Mouse (Mus musculus) hindbrain, embryonic 12.5 days (tissue): ENCODE measurements at regions not wholly inside any gene's neighbourhood (a gene's known extent, or its start where the extent isn't known, plus 50 kb on each side); places are given as distances from the start of the nearest gene placed in this dataset.

ENCODE experiments used
- ATAC-seq: fragments of 200-750 bp; cut with Nextera tagmentation; 2 replicates; pipeline ENCODE4 v1.8.0; 2017; ENCODE audit warnings: moderate TSS enrichment; ENCODE audit not compliant: low FRiP score
- H3K27ac ChIP-seq: fragments of 300-500 bp; sonication (generic); 2 replicates; pipeline ENCODE4 v1.5.1; 2016; ENCODE audit warnings: mild to moderate bottlenecking
- H3K27me3 ChIP-seq: fragments of 300-500 bp; sonication (generic); 2 replicates; pipeline ENCODE4 v1.6.1; 2016; ENCODE audit warnings: mild to moderate bottlenecking
- H3K36me3 ChIP-seq: fragments of 300-500 bp; sonication (generic); 2 replicates; pipeline ENCODE4 v1.6.1; 2016; ENCODE audit warnings: mild to moderate bottlenecking
- H3K4me1 ChIP-seq: fragments of 300-500 bp; sonication (generic); 2 replicates; pipeline ENCODE4 v1.6.1; 2016
- H3K4me2 ChIP-seq: fragments of 300-500 bp; sonication (generic); replicated peaks from 2 replicates; pipeline ENCODE4 v1.6.1; 2016; ENCODE audit warnings: mild to moderate bottlenecking
- H3K4me3 ChIP-seq: fragments of 300-500 bp; sonication (generic); 2 replicates; pipeline ENCODE4 v1.5.1; 2016; ENCODE audit warnings: mild to moderate bottlenecking
- H3K9ac ChIP-seq: fragments of 300-500 bp; sonication (generic); 2 replicates; pipeline ENCODE4 v1.6.1; 2016; ENCODE audit warnings: mild to moderate bottlenecking, moderate library complexity
- H3K9me3 ChIP-seq: fragments of 300-500 bp; sonication (generic); replicated peaks from 2 replicates; pipeline ENCODE4 v1.6.1; 2016; ENCODE audit warnings: mild to moderate bottlenecking
- WGBS: fragments of 180-500 bp; shearing (Covaris S2); methylation state at CpG from one replicate; pipeline ENCODE4 v1.1.7; 2016; 5-methylcytosine and 5-hydroxymethylcytosine counted together

DNA sequence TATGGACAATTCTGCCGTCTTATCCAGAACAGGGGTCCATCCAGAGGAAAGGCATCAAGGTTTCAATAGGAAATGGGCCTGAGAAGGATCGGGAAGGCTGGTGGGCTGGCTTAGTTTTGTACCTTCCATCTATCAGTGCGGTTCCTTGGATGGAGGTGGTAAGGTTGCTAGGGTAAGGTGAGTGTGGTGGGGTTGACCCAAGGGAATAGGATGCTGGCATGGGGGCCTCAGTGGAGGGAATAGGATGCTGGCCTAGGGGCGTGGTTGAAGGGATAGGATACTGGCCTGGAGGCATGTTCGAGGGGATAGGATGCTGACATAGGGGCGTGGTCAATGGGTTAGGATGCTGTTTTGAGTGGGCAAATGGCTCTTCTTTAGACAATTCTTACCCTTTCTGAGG lies 82.6 kb upstream of the Sel1l start:
- WGBS, result 83% methylated on average over 6 of the region's 6 CpGs
- Histone ChIP-seq H3K36me3 (no peaks in the 10 kb centered on the region), H3K4me2 (no peak overlapping the region), H3K4me3 (no peak overlapping the region), H3K4me1 (no peaks in the 10 kb centered on the region), H3K9ac (no peak overlapping the region), H3K27me3 (no peaks in the 10 kb centered on the region), H3K27ac (no peak overlapping the region), H3K9me3 (no peaks in the 10 kb centered on the region)
- ATAC-seq, result no peak

- no peak overlapping the region for H3K4me3 ChIP-seq
- no peaks in the 10 kb centered on the region for H3K4me1 ChIP-seq
- no peak for ATAC-seq
- H3K27ac ChIP-seq, result no peak overlapping the region
- H3K4me2 ChIP-seq, result no peak overlapping the region
- no peaks in the 10 kb centered on the region for H3K36me3 ChIP-seq
- H3K9me3 ChIP-seq, result no peaks in the 10 kb centered on the region
- H3K27me3 ChIP-seq, result no peaks in the 10 kb centered on the region
- no peak overlapping the region for H3K9ac ChIP-seq
- WGBS, result 79% methylated on average over 7 of the region's 7 CpGs
Measured at GRCm38 (mm10) chr12:91929386-91930054, 80.6 kb upstream of the Sel1l start.

DNA sequence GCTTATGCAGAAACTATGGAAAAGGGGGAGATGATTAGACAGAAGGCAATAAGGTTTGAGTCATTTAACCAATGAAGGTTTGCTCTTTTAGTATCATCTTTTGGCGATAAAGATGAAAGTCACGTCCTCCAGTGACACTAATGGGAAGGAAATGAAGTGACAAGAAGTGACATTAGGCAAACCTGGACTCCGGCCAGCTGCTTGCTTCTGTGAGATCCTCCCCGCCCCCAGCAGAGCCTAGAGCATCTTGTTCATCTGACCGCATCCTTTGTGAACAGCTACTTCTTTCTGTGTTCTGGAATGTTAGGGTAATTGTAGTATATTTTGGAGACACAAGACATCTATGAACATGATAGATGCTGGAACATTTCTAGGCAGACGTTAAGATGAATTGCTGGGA lies 78.6 kb upstream of the Sel1l start:
- WGBS, result 86% methylated on average over 6 of the region's 6 CpGs
- Histone ChIP-seq H3K4me3 (no peak overlapping the region), H3K27ac (no peak overlapping the region), H3K4me1 (no peaks in the 10 kb centered on the region), H3K4me2 (no peak overlapping the region), H3K36me3 (no peaks in the 10 kb centered on the region), H3K9me3 (no peaks in the 10 kb centered on the region), H3K27me3 (no peaks in the 10 kb centered on the region), H3K9ac (no peak overlapping the region)
- ATAC-seq, result no peak

DNA sequence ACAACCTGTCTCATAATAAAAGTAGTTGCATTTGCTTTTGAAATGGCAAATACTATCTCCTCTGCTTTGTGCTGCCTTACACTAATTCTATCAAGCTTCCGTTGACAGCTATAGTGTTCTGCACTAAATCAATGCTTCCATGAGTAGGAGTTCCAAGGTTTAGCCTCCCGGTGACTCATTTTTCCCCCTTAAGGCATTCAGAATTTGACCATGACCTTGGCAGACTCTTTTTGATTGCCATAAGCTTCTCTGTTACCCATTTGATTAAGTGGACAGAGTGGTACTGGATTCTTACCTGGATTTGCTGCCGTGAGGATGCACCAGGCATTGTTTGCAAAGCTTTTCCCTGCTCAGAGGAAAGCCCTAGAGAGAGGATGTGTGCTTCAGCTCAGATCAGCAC lies 66.5 kb upstream of the Sel1l start:
- Histone ChIP-seq H3K4me2 (no peak overlapping the region), H3K36me3 (no peaks in the 10 kb centered on the region), H3K4me3 (no peak overlapping the region), H3K27ac (no peak overlapping the region), H3K27me3 (no peaks in the 10 kb centered on the region), H3K4me1 (no peaks in the 10 kb centered on the region), H3K9ac (no peak overlapping the region), H3K9me3 (no peaks in the 10 kb centered on the region)
- ATAC-seq, result no peak
- WGBS, result 91% methylated on average over 3 of the region's 3 CpGs

GRCm38 (mm10) chr12:91910529-91910928 lies 61.6 kb upstream of the Sel1l start:
- Histone ChIP-seq H3K9me3 (0 out of 2 replicates have a peak, but pooled peaks cover 4% of the 10 kb centered on the region), H3K27ac (no peak overlapping the region), H3K4me3 (no peak overlapping the region), H3K4me2 (no peak overlapping the region), H3K9ac (no peak overlapping the region), H3K27me3 (no peaks in the 10 kb centered on the region), H3K4me1 (no peaks in the 10 kb centered on the region), H3K36me3 (no peaks in the 10 kb centered on the region)
- WGBS, result 78% methylated on average over 8 of the region's 8 CpGs
- no peak for ATAC-seq
